8 mouse cellular contexts compared by ENCODE assay signal in genomic region chr11:101170354-101170810, GRCm38 (mm10). TPM values are rescaled to one million over a fixed set of nuclear protein-coding genes. Genes with fewer than 3 reads are reported as not detected.
DNase-seq lines count a peak whose midpoint lies in the region; ATAC-seq and TF ChIP-seq lines count a peak whose summit lies in the region.

Gene Cntnap1 (plus strand): TSS chr11:101170523.

- H3K9ac ChIP-seq in liver, adult 2 months (ENCODE audit: low read depth, low read length), result peak within 1 kb of the TSS; percentile 86
- H3K9ac ChIP-seq in heart, adult 2 months (ENCODE audit: low read depth, low read length), result peak within 1 kb of the TSS; percentile 78
- peak within 1 kb of the TSS; percentile 44 for H3K9ac ChIP-seq in liver, embryonic 16.5 days (ENCODE audit: low read depth, low read length)

- under 1% methylated on average over 35 of the region's 35 CpGs for WGBS in liver, adult 2 months
- under 1% methylated on average over 35 of the region's 35 CpGs for WGBS in heart, adult 2 months
- 2% methylated on average over 34 of the region's 35 CpGs for WGBS in liver, embryonic 16.5 days (ENCODE audit: insufficient replicate concordance)

- intact Hi-C loops in heart, adult 2 months (cut with DNase I), result loop anchor here (5.0 to 10.0 kb wide), 2 partner anchors 33 to 456 kb away; partner anchors contain the start of genes Hspb9 and Kat2a

- peak; percentile 22; the same call in 1 of the 2 replicates for TF ChIP-seq CTCF in liver, adult 2 months (IDR thresholded peaks at IDR 0.05; ENCODE audit: low read depth, low read length)
- TF ChIP-seq CTCF in heart, adult 2 months (IDR thresholded peaks at IDR 0.05), result no peak

- peak within 1 kb of the TSS; percentile 80 for H3K4me3 ChIP-seq in liver, adult 2 months (ENCODE audit: insufficient read depth, low read depth, low read length)
- peak within 1 kb of the TSS; percentile 65 for H3K4me3 ChIP-seq in heart, adult 2 months
- H3K4me3 ChIP-seq in liver, embryonic 16.5 days (ENCODE audit: low read depth, low read length), result peak within 1 kb of the TSS; percentile 55

- H3K79me2 ChIP-seq in liver, adult 2 months (ENCODE audit: control insufficient read depth, insufficient read depth, low read length), result peaks cover 12% of the 10 kb centered on the region; the same call in 1 of the 2 replicates
- no peaks in the 10 kb centered on the region for H3K79me2 ChIP-seq in heart, adult 2 months (replicated peaks; ENCODE audit: control insufficient read depth, insufficient read depth, low read length)

- TF ChIP-seq POLR2A in liver, adult 2 months (IDR thresholded peaks at IDR 0.05; ENCODE audit: extremely low read depth, insufficient read depth, low read length), result no peak
- TF ChIP-seq POLR2A in heart, adult 2 months (IDR thresholded peaks at IDR 0.05; ENCODE audit: insufficient read depth, low read depth, low read length), result peak; percentile 45; the same call in 1 of the 2 replicates

- peaks cover 22% of the 10 kb centered on the region for H3K4me1 ChIP-seq in liver, adult 2 months (ENCODE audit: control insufficient read depth, insufficient read depth, low read length)
- H3K4me1 ChIP-seq in heart, adult 2 months (ENCODE audit: control insufficient read depth, insufficient read depth, low read length), result peaks cover 10% of the 10 kb centered on the region
- H3K4me1 ChIP-seq in liver, embryonic 16.5 days (ENCODE audit: control insufficient read depth, low read depth, low read length), result peaks cover 31% of the 10 kb centered on the region

- ATAC-seq in liver, embryonic 16.5 days (ENCODE audit: low read depth), result no peak
- ATAC-seq in activated CD4-positive, CD25-positive, alpha-beta regulatory T cell, adult 4 months, result no peak

- H3K9me3 ChIP-seq in liver, embryonic 16.5 days (replicated peaks; ENCODE audit: control insufficient read depth, low read length), result no peaks in the 10 kb centered on the region

- H3K27me3 ChIP-seq in liver, adult 2 months (ENCODE audit: control insufficient read depth, insufficient read depth, low read length), result no peaks in the 10 kb centered on the region
- H3K27me3 ChIP-seq in heart, adult 2 months (ENCODE audit: control insufficient read depth, insufficient read depth, low read length), result no peaks in the 10 kb centered on the region
- peaks cover 99% of the 10 kb centered on the region for H3K27me3 ChIP-seq in liver, embryonic 16.5 days (ENCODE audit: control insufficient read depth, insufficient read depth, low read depth, low read length)

- peak within 1 kb of the TSS; percentile 65 for H3K4me2 ChIP-seq in liver, embryonic 16.5 days (ENCODE audit: low read depth, low read length)

- H3K27ac ChIP-seq in liver, adult 2 months (replicated peaks; ENCODE audit: insufficient read depth, low read depth, low read length), result peak within 1 kb of the TSS; percentile 82
- H3K27ac ChIP-seq in heart, adult 2 months, result peak within 1 kb of the TSS; percentile 96
- 0 out of 2 replicates have a peak within 1 kb of the TSS, but pooled peaks have one; percentile 16 for H3K27ac ChIP-seq in liver, embryonic 16.5 days (ENCODE audit: low read length)

- H3K36me3 ChIP-seq in liver, adult 2 months (ENCODE audit: control insufficient read depth, insufficient read depth, low read length), result peaks cover 17% of the 10 kb centered on the region
- H3K36me3 ChIP-seq in heart, adult 2 months (ENCODE audit: control insufficient read depth, insufficient read depth, low read length), result peaks cover 2% of the 10 kb centered on the region; the same call in 1 of the 2 replicates
- H3K36me3 ChIP-seq in liver, embryonic 16.5 days (ENCODE audit: control insufficient read depth, insufficient read depth), result no peaks in the 10 kb centered on the region

- peak; percentile 53 for DNase-seq in liver, adult 2 months (ENCODE audit: extremely low read depth, low read depth, low spot score)
- DNase-seq in liver, result no peak
- peak; percentile 75 to 76 for DNase-seq in cerebellum, postnatal 10 days
- DNase-seq in heart, adult 2 months, result peak; percentile 82 to 84
- peak; percentile 57 for DNase-seq in kidney, adult 9 months
- peak; percentile 49 for DNase-seq in retina, embryonic 14.5 days (ENCODE audit: low spot score)

- TF ChIP-seq EP300 in heart, adult 2 months (IDR thresholded peaks at IDR 0.05; ENCODE audit: insufficient read depth, low read depth, low read length), result peak; percentile 52; the same call in 1 of the 2 replicates

RNA-seq across cellular contexts. Expression of gene Cntnap1, which starts in this region (rescaled TPM):
- 0.40 and 0.46 TPM in 2 replicates for total RNA-seq in liver, adult 2 months (2014; rRNA removed)
- 0.87 and 0.88 TPM in 2 replicates for polyA plus RNA-seq in liver, adult 2 months (2012; rRNA removed)
- 1 to 10 TPM; 1.3 to 1.5 TPM for total RNA-seq in heart, adult 2 months (2021)
- polyA plus RNA-seq in heart, adult 2 months (2012; rRNA removed), result 3.1 and 4.0 TPM in 2 replicates
- 0.11 and 0.17 TPM in 2 replicates for polyA plus RNA-seq in liver, embryonic 16.5 days (2015; fragmentation: Nextera tagmentation; extraction: Ambion mirVana)
- polyA plus RNA-seq in activated CD4-positive, CD25-positive, alpha-beta regulatory T cell, adult 4 months (2017; shearing (Covaris generic)), result under 1 TPM; 0.29 to 0.33 TPM

Comparison
In these comparisons a context has a peak if more than half of its experiments do, and no peak if none do; other contexts are left out.
1. Peak in DNase-seq, H3K4me3 ChIP-seq, H3K27ac ChIP-seq and H3K9ac ChIP-seq in liver, adult 2 months; RNA of the gene not detected or under 1 TPM.
2. H3K27ac ChIP-seq: peak in every context shown above with its lines; median percentile 96 in heart, adult 2 months; 82 in liver, adult 2 months; 16 in liver, embryonic 16.5 days.